Mouse (Mus musculus) left cerebral cortex, postnatal 10 days (tissue): ENCODE data around the gene Alb. TPM values are rescaled to one million over a fixed set of nuclear protein-coding genes. Genes with fewer than 3 reads are reported as not detected.
A peak's percentile ranks its signal among the peaks of the same experiment; 100 is the strongest.

Source experiments
- DNase-seq, 2 experiments: peaks; one replicate each; pipeline ENCODE4 v3.0.0; 2021 to 2022; ENCODE audit warnings: low spot score in 2 of 2, mixed read lengths in 1 of 2; ENCODE audit errors: extremely low spot score in 1 of 2
- intact Hi-C: fragments of 180-260 bp; cut with DNase I; formaldehyde crosslinking; loops from one replicate; pipeline ENCODE4 v1.15.1; 2025
- total RNA-seq, 2 experiments: library from RNA; stranded (reverse); gene quantifications; 2 replicates each; pipeline ENCODE4 v1.2.3; 2021

Gene Alb
- total RNA-seq, result under 1 TPM in 1 of 2 experiments, not detected in 1; 0.28 TPM

GRCm38 (mm10) chr5:90460619-90461018, at the start of gene Alb:
TSS of gene Alb (plus strand) at chr5:90460897.
- intact Hi-C loops, result no loop called here
- DNase-seq, result no peak

- intact Hi-C loops, result no loop called here
- DNase-seq, result no peak
Observed at GRCm38 (mm10) chr5:90414142-90414924, 46.4 kb upstream of the Alb start.

DNA sequence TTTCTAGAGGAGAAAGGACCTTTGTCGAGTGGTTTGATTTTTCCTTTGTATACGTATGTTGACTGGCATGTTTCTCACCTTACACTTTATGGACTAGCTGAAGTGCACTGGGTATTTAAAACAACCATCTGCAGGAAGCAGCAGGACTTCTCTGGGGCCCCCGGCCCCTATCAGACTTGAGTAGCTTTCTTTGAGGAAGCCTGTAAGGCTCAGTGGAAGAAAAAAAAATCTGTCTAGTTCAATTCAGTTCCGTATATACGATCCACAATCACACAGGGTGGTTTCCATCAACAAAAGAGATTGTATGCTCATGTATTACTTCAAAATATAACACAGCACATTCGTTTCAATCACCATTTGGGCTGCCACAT, 45.8 kb upstream of the Alb start:
- intact Hi-C loops, result no loop called here
- no peak for DNase-seq

DNA sequence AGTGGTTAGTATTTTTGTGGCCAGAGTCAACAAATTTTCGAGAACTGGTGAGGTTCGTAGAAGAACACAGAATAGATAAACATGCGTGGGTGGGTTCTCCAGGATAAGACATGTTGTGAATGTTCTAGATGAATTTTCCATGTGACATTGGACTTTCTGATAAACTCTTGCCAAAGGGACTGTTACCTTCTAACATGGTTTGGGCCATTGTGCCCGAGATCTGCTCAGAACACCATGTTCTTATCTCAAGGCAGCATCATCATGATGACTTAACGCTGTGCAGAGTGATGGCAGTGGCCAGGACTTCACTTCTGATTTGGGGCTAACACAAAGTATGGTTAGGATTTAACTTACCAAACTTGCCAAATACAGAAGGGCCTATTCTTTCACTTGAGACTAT, 36.1 kb upstream of the Alb start:
- intact Hi-C loops, result no loop called here
- no peak for DNase-seq

GRCm38 (mm10) chr5:90425191-90425590, 35.5 kb upstream of the Alb start:
- DNase-seq, result no peak
- intact Hi-C loops, result no loop called here

- intact Hi-C loops, result no loop called here
- DNase-seq, result no peak
Observed at GRCm38 (mm10) chr5:90431053-90431452, 29.6 kb upstream of the Alb start.

DNA sequence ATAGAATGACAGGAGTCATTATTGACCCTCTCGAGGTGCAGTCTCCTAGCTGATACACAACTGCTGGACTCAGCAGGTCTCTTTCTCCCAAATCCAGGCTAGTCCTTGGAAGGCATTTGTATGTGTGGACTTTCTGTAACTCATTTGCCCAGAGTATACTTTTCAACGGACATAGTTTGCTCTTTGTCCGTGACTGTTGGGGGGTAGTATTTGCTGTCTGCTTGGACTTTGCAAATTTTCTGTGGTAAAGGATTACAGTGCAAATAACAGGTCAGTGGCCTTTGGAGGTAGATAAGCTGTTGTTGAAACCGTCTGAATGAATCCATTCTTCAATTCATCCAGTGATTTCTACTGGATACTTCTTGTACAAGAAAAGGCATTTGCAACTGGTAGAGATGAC, 21.5 kb upstream of the Alb start:
- DNase-seq, result no peak
- intact Hi-C loops, result no loop called here

- DNase-seq, result no peak
- intact Hi-C loops, result no loop called here
Observed at GRCm38 (mm10) chr5:90447577-90447976, 13.1 kb upstream of the Alb start.

- intact Hi-C loops, result no loop called here
- no peak for DNase-seq
Observed at GRCm38 (mm10) chr5:90449961-90450360, 10.7 kb upstream of the Alb start.

DNA sequence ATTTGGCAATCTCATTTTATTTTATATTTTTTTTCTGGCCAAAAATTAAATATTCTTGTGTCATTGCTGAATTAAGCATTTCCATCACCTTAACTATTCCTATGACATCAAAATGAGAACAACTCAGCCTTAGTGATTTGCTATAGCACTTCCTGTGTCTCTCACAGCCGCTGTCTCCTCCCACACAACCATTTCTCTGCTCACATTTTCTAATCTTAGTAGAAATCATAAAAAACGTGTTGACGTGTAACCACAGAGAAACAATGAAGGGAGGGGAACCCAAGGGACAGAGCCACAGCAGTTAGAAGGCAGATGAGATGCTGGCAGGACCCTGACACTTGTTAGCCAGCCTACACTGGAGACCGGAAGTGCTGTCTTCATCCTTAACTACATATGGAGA, 8.0 kb upstream of the Alb start:
- DNase-seq, result no peak
- intact Hi-C loops, result no loop called here

- DNase-seq, result no peak
- intact Hi-C loops, result no loop called here
Observed at GRCm38 (mm10) chr5:90457241-90457640, 3.5 kb upstream of the Alb start.

DNA sequence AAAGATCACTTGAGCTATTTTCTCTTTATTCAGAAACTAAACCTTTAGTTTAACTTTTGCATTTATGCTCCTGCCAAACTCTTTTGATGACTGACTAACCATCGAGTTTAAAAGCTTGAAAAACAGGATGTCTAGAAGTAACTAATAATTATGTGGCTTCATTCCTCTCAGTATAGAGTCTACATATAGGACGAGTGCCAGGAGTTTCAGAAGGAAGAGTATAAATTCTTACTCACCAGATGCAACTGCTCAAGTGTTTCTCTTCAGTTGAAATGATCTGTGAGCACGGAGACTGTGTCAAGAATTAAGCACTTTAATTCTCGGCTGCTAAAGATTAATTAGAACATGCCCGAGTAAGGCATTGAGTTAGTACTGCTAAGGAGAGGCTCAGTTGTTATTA, 2.0 kb upstream of the Alb start:
- DNase-seq, result peak in 1 of 2 experiments; percentile 5
- intact Hi-C loops, result no loop called here

- intact Hi-C loops, result no loop called here
- DNase-seq, result no peak
Observed at GRCm38 (mm10) chr5:90466806-90467205, 6.1 kb downstream of the Alb start.

- intact Hi-C loops, result no loop called here
- peak in 1 of 2 experiments; percentile 14 for DNase-seq
Observed at GRCm38 (mm10) chr5:90467245-90467644, 6.5 kb downstream of the Alb start.

DNA sequence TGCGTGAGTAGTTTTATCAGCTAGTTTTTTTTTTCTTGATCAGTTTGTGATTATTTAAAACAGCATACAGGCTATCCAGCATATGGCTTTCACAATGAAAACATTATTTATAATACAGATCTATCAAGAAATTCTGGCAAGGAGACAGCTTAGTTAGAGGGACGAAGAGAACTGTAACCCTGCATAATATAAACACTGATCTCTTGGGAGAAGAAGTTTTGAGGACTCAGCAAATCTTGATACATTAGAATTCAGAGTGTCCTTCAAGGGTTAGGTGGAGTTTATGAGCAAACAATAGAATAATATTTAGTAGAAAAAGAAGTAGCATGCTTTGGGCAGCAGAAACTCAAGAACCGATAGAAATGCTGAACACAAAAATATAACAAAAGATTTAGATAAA, 10.1 kb downstream of the Alb start:
- no peak for DNase-seq
- intact Hi-C loops, result no loop called here

- intact Hi-C loops, result no loop called here
Observed at GRCm38 (mm10) chr5:90473902-90474301, 13.2 kb downstream of the Alb start.

DNA sequence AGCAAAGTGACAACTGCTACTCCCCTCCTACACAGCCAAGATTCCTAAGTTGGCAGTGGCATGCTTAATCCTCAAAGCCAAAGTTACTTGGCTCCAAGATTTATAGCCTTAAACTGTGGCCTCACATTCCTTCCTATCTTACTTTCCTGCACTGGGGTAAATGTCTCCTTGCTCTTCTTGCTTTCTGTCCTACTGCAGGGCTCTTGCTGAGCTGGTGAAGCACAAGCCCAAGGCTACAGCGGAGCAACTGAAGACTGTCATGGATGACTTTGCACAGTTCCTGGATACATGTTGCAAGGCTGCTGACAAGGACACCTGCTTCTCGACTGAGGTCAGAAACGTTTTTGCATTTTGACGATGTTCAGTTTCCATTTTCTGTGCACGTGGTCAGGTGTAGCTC, 13.7 kb downstream of the Alb start:
- no peak for DNase-seq
- intact Hi-C loops, result no loop called here

More at GRCm38 (mm10) chr5:90473902-90474301, 13.2 kb downstream of the Alb start:
- DNase-seq, result no peak

GRCm38 (mm10) chr5:90476741-90477140, 16.0 kb downstream of the Alb start:
- intact Hi-C loops, result no loop called here
- no peak for DNase-seq

GRCm38 (mm10) chr5:90477308-90478140, 16.8 kb downstream of the Alb start:
- intact Hi-C loops, result no loop called here
- DNase-seq, result no peak

GRCm38 (mm10) chr5:90478886-90479285, 18.2 kb downstream of the Alb start:
- intact Hi-C loops, result no loop called here
- no peak for DNase-seq
